Mouse (Mus musculus) activated CD4-positive, CD25-positive, alpha-beta regulatory T cell (primary cell): ENCODE results near the gene Slc13a4. TPM values are rescaled to one million over a fixed set of nuclear protein-coding genes. Genes with fewer than 3 reads are reported as not detected.

ENCODE experiments used
- polyA plus RNA-seq, 2 experiments: library from polyadenylated mRNA; unstranded; fragments of 100-300 nt; shearing (Covaris generic); gene quantifications; one replicate each; pipeline ENCODE4 v1.2.1; 2017

The Slc13a4 gene
- polyA plus RNA-seq = under 1 TPM; 0.07 to 0.39 TPM

GRCm38 (mm10) chr6:35308037-35308436, at the start of gene Slc13a4:
TSS of gene Slc13a4 (minus strand) at chr6:35308131.

GRCm38 (mm10) chr6:35326111-35326515, 18.2 kb upstream of the Slc13a4 start, which contains the start of gene Fam180a:
TSS of gene Fam180a (minus strand) at chr6:35326141.

Other genes with a start within 250 kb of the Slc13a4 start
- gene Cnot4, start 174.4 kb downstream of the Slc13a4 start, polyA plus RNA-seq = 10 to 100 TPM; 35.4 to 43.8 TPM
- gene Nup205, start 130.7 kb downstream of the Slc13a4 start, polyA plus RNA-seq = 10 to 100 TPM; 23.2 to 25.2 TPM
- not detected for gene Fam180a, start 18.0 kb upstream of the Slc13a4 start, polyA plus RNA-seq
- gene Mtpn, start 231.8 kb upstream of the Slc13a4 start, polyA plus RNA-seq = 100 to 1,000 TPM in 1 of 2 experiments, 10 to 100 TPM in 1; 65.2 to 117 TPM